Mouse (Mus musculus) CD4-positive, CD25-positive, alpha-beta regulatory T cell (primary cell): Measurements from ENCODE around the gene Gabarapl1. TPM values are rescaled to one million over a fixed set of nuclear protein-coding genes. Genes with fewer than 3 reads are reported as not detected.

Experiments used
- polyA plus RNA-seq: library from polyadenylated mRNA; unstranded; fragments of 100-300 nt; shearing (Covaris generic); gene quantifications from one replicate; pipeline ENCODE4 v1.2.1, GENCODE M21; 2017

The Gabarapl1 gene
- 16.2 TPM for polyA plus RNA-seq

GRCm38 (mm10) chr6:129532942-129533860 is at the start of gene Gabarapl1:
Gabarapl1 (plus strand) TSS chr6:129533160.

GRCm38 (mm10) chr6:129507024-129507423 is 25.9 kb upstream of the Gabarapl1 start, which contains the start of gene Olr1:
Olr1 (minus strand) TSS chr6:129507165.

GRCm38 (mm10) chr6:129512367-129512766 is 20.6 kb upstream of the Gabarapl1 start, which contains the start of gene Tmem52b:
Tmem52b (plus strand) TSS chr6:129512555.

GRCm38 (mm10) chr6:129577605-129578004 is 44.6 kb downstream of the Gabarapl1 start, which contains the start of gene Klre1:
Klre1 (plus strand) TSS chr6:129577905.

GRCm38 (mm10) chr6:129591508-129591907 is 58.5 kb downstream of the Gabarapl1 start, which contains the start of gene Klrd1:
Klrd1 (plus strand) TSS chr6:129591782.

Other genes starting within 250 kb of the Gabarapl1 start
- gene 4922502D21Rik, start 201.4 kb upstream of the Gabarapl1 start, polyA plus RNA-seq = not detected
- gene Clec12a, start 190.5 kb upstream of the Gabarapl1 start, polyA plus RNA-seq = 0.39 TPM
- not detected for gene Clec12b, start 147.3 kb upstream of the Gabarapl1 start, polyA plus RNA-seq
- gene Clec1b, start 135.9 kb upstream of the Gabarapl1 start, polyA plus RNA-seq = 0.23 TPM
- gene Clec9a, start 124.3 kb upstream of the Gabarapl1 start, polyA plus RNA-seq = not detected
- gene Clec1a, start 81.2 kb upstream of the Gabarapl1 start, polyA plus RNA-seq = not detected
- gene Olr1, start 26.0 kb upstream of the Gabarapl1 start, polyA plus RNA-seq = 0.67 TPM
- gene Tmem52b, start 20.6 kb upstream of the Gabarapl1 start, polyA plus RNA-seq = not detected
- gene Klre1, start 44.7 kb downstream of the Gabarapl1 start, polyA plus RNA-seq = not detected
- gene Klrd1, start 58.6 kb downstream of the Gabarapl1 start, polyA plus RNA-seq = 1.9 TPM
- 0.49 TPM for gene Klrk1, start 90.7 kb downstream of the Gabarapl1 start, polyA plus RNA-seq
- not detected for gene Klrc3, start 110.2 kb downstream of the Gabarapl1 start, polyA plus RNA-seq
- 0.06 TPM for gene Klrc2, start 127.5 kb downstream of the Gabarapl1 start, polyA plus RNA-seq
- gene Klrc1, start 145.8 kb downstream of the Gabarapl1 start, polyA plus RNA-seq = not detected
- not detected for gene Klri1, start 184.0 kb downstream of the Gabarapl1 start, polyA plus RNA-seq
- 0.05 TPM for gene Klri2, start 207.3 kb downstream of the Gabarapl1 start, polyA plus RNA-seq